Mouse (Mus musculus): ENCODE data around the gene Klb. TPM values are rescaled to one million over a fixed set of nuclear protein-coding genes. Genes with fewer than 3 reads are reported as not detected.

Klb gene
- polyA plus RNA-seq, 1 experiment from 2014 or later: 0.13 TPM

GRCm38 (mm10) chr5:65387008-65387867 is 39.1 kb downstream of the Klb start:
- no peak for ATAC-seq (replicated peaks)
- Histone ChIP-seq H3K9me3 (no peaks in the 10 kb centered on the region), H3K36me3 (replicated peaks) (peaks cover 17% of the 10 kb centered on the region), H3K27me3 (replicated peaks) (no peaks in the 10 kb centered on the region), H3K4me3 (no peak overlapping the region), H3K27ac (no peak overlapping the region), H3K4me1 (peaks cover 24% of the 10 kb centered on the region), H3K4me2 (no peak overlapping the region), H3K9ac (no peak overlapping the region)
- WGBS: 81% methylated on average over 6 of the region's 6 CpGs

GRCm38 (mm10) chr5:65390648-65391644 is 42.8 kb downstream of the Klb start, which contains the start of the genes Rpl9 and Lias:
TSS of gene Rpl9 (minus strand) at chr5:65391444.
TSS of gene Lias (plus strand) at chr5:65391497.
- peak within 1 kb of the TSS; percentile 80 for H3K4me2 ChIP-seq
- H3K27me3 ChIP-seq (replicated peaks): no peaks in the 10 kb centered on the region
- peaks cover 24% of the 10 kb centered on the region for H3K36me3 ChIP-seq (replicated peaks)
- peak; percentile 97 for ATAC-seq (replicated peaks)
- H3K4me3 ChIP-seq: peak within 1 kb of the TSS; percentile 73
- no peaks in the 10 kb centered on the region for H3K9me3 ChIP-seq
- H3K4me1 ChIP-seq: peaks cover 28% of the 10 kb centered on the region
- H3K27ac ChIP-seq: peak within 1 kb of the TSS; percentile 90
- H3K9ac ChIP-seq: peak within 1 kb of the TSS; percentile 92
- WGBS: under 1% methylated on average over 83 of the region's 83 CpGs

- 4% methylated on average over 12 of the region's 12 CpGs for WGBS
- Histone ChIP-seq H3K4me2 (peak overlapping the region; percentile 80), H3K9me3 (no peaks in the 10 kb centered on the region), H3K4me1 (peaks cover 28% of the 10 kb centered on the region), H3K4me3 (peak overlapping the region; percentile 73), H3K27me3 (replicated peaks) (no peaks in the 10 kb centered on the region), H3K9ac (peak overlapping the region; percentile 78), H3K36me3 (replicated peaks) (peaks cover 27% of the 10 kb centered on the region), H3K27ac (peak overlapping the region; percentile 90)
- peak; percentile 53 for ATAC-seq (replicated peaks)
Measured at GRCm38 (mm10) chr5:65391753-65392152, 43.6 kb downstream of the Klb start.

- no peak for ATAC-seq (replicated peaks)
- H3K27ac ChIP-seq: no peak overlapping the region
Measured at GRCm38 (mm10) chr5:65394425-65394824, 46.3 kb downstream of the Klb start.

GRCm38 (mm10) chr5:65401251-65401994 is 53.3 kb downstream of the Klb start:
- Histone ChIP-seq H3K27ac (no peak overlapping the region), H3K9ac (no peak overlapping the region), H3K27me3 (replicated peaks) (no peaks in the 10 kb centered on the region), H3K4me3 (no peak overlapping the region), H3K4me1 (no peaks in the 10 kb centered on the region), H3K4me2 (no peak overlapping the region), H3K36me3 (replicated peaks) (peaks cover 51% of the 10 kb centered on the region), H3K9me3 (no peaks in the 10 kb centered on the region)
- ATAC-seq (replicated peaks): 0 out of 2 replicates have a peak, but pooled peaks have one; percentile 74
- 26% methylated on average over 2 of the region's 2 CpGs for WGBS

More at GRCm38 (mm10) chr5:65394425-65394824, 46.3 kb downstream of the Klb start:
- H3K9ac ChIP-seq: no peak overlapping the region
- no peaks in the 10 kb centered on the region for H3K9me3 ChIP-seq
- no peaks in the 10 kb centered on the region for H3K27me3 ChIP-seq (replicated peaks)
- H3K4me3 ChIP-seq: no peak overlapping the region
- 93% methylated on average over 7 of the region's 7 CpGs for WGBS
- H3K4me1 ChIP-seq: peaks cover 19% of the 10 kb centered on the region
- H3K36me3 ChIP-seq (replicated peaks): peaks cover 23% of the 10 kb centered on the region
- H3K4me2 ChIP-seq: no peak overlapping the region

GRCm38 (mm10) chr5:65407989-65408388 is 59.9 kb downstream of the Klb start:
- Histone ChIP-seq H3K36me3 (replicated peaks) (peaks cover 37% of the 10 kb centered on the region), H3K4me3 (no peak overlapping the region), H3K27ac (0 out of 2 replicates have a peak overlapping the region, but pooled peaks have one; percentile 18), H3K4me2 (no peak overlapping the region), H3K27me3 (replicated peaks) (no peaks in the 10 kb centered on the region), H3K9me3 (no peaks in the 10 kb centered on the region), H3K9ac (no peak overlapping the region), H3K4me1 (no peaks in the 10 kb centered on the region)
- no peak for ATAC-seq (replicated peaks)
- 17% methylated on average over 12 of the region's 12 CpGs for WGBS

GRCm38 (mm10) chr5:65415653-65416458 is 67.7 kb downstream of the Klb start:
- Histone ChIP-seq H3K4me1 (no peaks in the 10 kb centered on the region), H3K9me3 (no peaks in the 10 kb centered on the region), H3K9ac (no peak overlapping the region), H3K4me2 (no peak overlapping the region), H3K27me3 (replicated peaks) (no peaks in the 10 kb centered on the region), H3K4me3 (no peak overlapping the region), H3K27ac (peak overlapping the region; percentile 23; the same call in 1 of the 2 replicates), H3K36me3 (replicated peaks) (peaks cover 15% of the 10 kb centered on the region)
- no peak for ATAC-seq (replicated peaks)
- 16% methylated on average over 26 of the region's 26 CpGs for WGBS

GRCm38 (mm10) chr5:65419136-65419535 is 71.0 kb downstream of the Klb start:
- no peak for ATAC-seq (replicated peaks)
- Histone ChIP-seq H3K4me2 (no peak overlapping the region), H3K27ac (no peak overlapping the region), H3K4me3 (no peak overlapping the region), H3K36me3 (replicated peaks) (peaks cover 35% of the 10 kb centered on the region), H3K9ac (no peak overlapping the region), H3K4me1 (no peaks in the 10 kb centered on the region), H3K9me3 (no peaks in the 10 kb centered on the region), H3K27me3 (replicated peaks) (no peaks in the 10 kb centered on the region)
- 72% methylated on average over 10 of the region's 10 CpGs for WGBS

GRCm38 (mm10) chr5:65420822-65421221 is 72.7 kb downstream of the Klb start:
- Histone ChIP-seq H3K27ac (no peak overlapping the region), H3K4me1 (no peaks in the 10 kb centered on the region), H3K4me2 (no peak overlapping the region), H3K9me3 (no peaks in the 10 kb centered on the region), H3K4me3 (no peak overlapping the region), H3K36me3 (replicated peaks) (peaks cover 36% of the 10 kb centered on the region), H3K9ac (no peak overlapping the region), H3K27me3 (replicated peaks) (no peaks in the 10 kb centered on the region)
- 86% methylated on average over 6 of the region's 6 CpGs for WGBS
- no peak for ATAC-seq (replicated peaks)

GRCm38 (mm10) chr5:65422803-65423202 is 74.7 kb downstream of the Klb start:
- Histone ChIP-seq H3K9me3 (no peaks in the 10 kb centered on the region), H3K27ac (no peak overlapping the region), H3K4me3 (no peak overlapping the region), H3K9ac (no peak overlapping the region), H3K4me2 (no peak overlapping the region), H3K36me3 (replicated peaks) (peaks cover 41% of the 10 kb centered on the region), H3K27me3 (replicated peaks) (no peaks in the 10 kb centered on the region), H3K4me1 (no peaks in the 10 kb centered on the region)
- WGBS: 94% methylated on average over 8 of the region's 8 CpGs
- ATAC-seq (replicated peaks): no peak

- WGBS: 92% methylated on average over 6 of the region's 6 CpGs
- Histone ChIP-seq H3K4me2 (no peak overlapping the region), H3K27ac (no peak overlapping the region), H3K9ac (no peak overlapping the region), H3K4me1 (0 out of 2 replicates have a peak, but pooled peaks cover 4% of the 10 kb centered on the region), H3K9me3 (no peaks in the 10 kb centered on the region), H3K4me3 (no peak overlapping the region), H3K36me3 (replicated peaks) (peaks cover 41% of the 10 kb centered on the region), H3K27me3 (replicated peaks) (no peaks in the 10 kb centered on the region)
- no peak for ATAC-seq (replicated peaks)
Measured at GRCm38 (mm10) chr5:65424215-65424614, 76.1 kb downstream of the Klb start.
